Mouse (Mus musculus) kidney, adult 2 months (tissue): Measurements from ENCODE around the gene Pla2g4b.
A peak's percentile ranks its signal among the peaks of the same experiment; 100 is the strongest.

Source experiments
- CTCF ChIP-seq: fragments of 200-500 bp; conservative IDR thresholded peaks from 2 replicates; pipeline ENCODE4 v1.5.1; 2011; ENCODE audit warnings: low read depth, mild to moderate bottlenecking, control low read depth, low read length, moderate library complexity, mixed read lengths; ENCODE audit not compliant: insufficient read depth, insufficient read length
- POLR2A ChIP-seq: fragments of 200-500 bp; IDR thresholded peaks from one replicate; pipeline ENCODE4 v1.6.1; 2011; ENCODE audit warnings: low read depth, low read length, control low read depth

- TF ChIP-seq POLR2A (peak; percentile 72), CTCF (no peak)
Measured at GRCm38 (mm10) chr2:120026984-120027949, 6.0 kb upstream of the Pla2g4b start, which contains the start of the genes Jmjd7 and Gm28042.
